Mouse (Mus musculus): ENCODE data around the gene Gm42517.

DNA sequence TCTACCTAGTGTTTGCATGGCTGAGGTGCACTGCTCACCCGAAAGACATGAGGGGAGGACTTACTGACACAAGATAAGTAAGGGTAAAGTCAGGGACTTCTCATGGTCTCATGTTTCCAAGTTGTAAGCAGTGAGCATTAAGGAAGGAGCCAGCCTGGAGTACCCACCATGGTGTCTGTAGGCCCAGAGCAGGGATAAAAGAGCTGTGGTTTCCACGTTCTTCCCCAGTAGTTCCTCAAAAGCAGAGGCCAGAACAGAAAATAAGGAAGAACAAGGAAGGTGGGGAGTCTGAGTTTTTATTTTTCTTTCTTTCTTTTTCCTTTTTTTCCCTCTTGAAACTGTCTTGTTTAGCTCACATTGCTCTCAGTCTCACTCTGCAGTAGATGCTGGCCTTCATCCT lies 47.0 kb upstream of the Gm42517 start:
- no peak for TF ChIP-seq CTCF (IDR thresholded peaks at IDR 0.05)
- no peak for TF ChIP-seq EP300 (IDR thresholded peaks at IDR 0.05)

Measured in lung, postnatal 0 days (tissue).